Mouse (Mus musculus) forebrain, embryonic 14.5 days (tissue): ENCODE measurements around the gene Pkdcc. TPM values are rescaled to one million over a fixed set of nuclear protein-coding genes. Genes with fewer than 3 reads are reported as not detected.
A peak's percentile ranks its signal among the peaks of the same experiment; 100 is the strongest.

ENCODE experiments used
- ATAC-seq: fragments of 200-750 bp; cut with Nextera tagmentation; 2 replicates; pipeline ENCODE4 v1.8.0; 2017; ENCODE audit warnings: mild to moderate bottlenecking, moderate library complexity
- DNase-seq: peaks from one replicate; pipeline ENCODE4 v3.0.0-alpha.2; 2015; ENCODE audit warnings: low spot score
- H3K27ac ChIP-seq: fragments of 300-500 bp; sonication (generic); 2 replicates; pipeline ENCODE4 v1.5.1; 2014; ENCODE audit warnings: low read depth, mild to moderate bottlenecking, control low read depth, low read length, moderate library complexity
- H3K27me3 ChIP-seq: fragments of 300-500 bp; sonication (generic); replicated peaks from 2 replicates; pipeline ENCODE4 v1.6.1; 2014; ENCODE audit warnings: low read length, control low read depth, mixed read lengths; ENCODE audit not compliant: control insufficient read depth, insufficient read depth
- H3K36me3 ChIP-seq: fragments of 300-500 bp; sonication (generic); 2 replicates; pipeline ENCODE4 v1.6.1; 2014; ENCODE audit warnings: low read length, control low read depth; ENCODE audit not compliant: control insufficient read depth, insufficient read depth
- H3K4me1 ChIP-seq: fragments of 300-500 bp; sonication (generic); 2 replicates; pipeline ENCODE4 v1.6.1; 2014; ENCODE audit warnings: antibody characterized with exemption, low read length, control low read depth; ENCODE audit not compliant: control insufficient read depth, insufficient read depth
- H3K4me2 ChIP-seq: fragments of 300-500 bp; sonication (generic); 2 replicates; pipeline ENCODE4 v1.6.1; 2014; ENCODE audit warnings: mild to moderate bottlenecking, control low read depth, low read length
- H3K4me3 ChIP-seq: fragments of 300-500 bp; sonication (generic); 2 replicates; pipeline ENCODE4 v1.5.1; 2014; ENCODE audit warnings: low read depth, low read length, control low read depth
- H3K9ac ChIP-seq: fragments of 300-500 bp; sonication (generic); 2 replicates; pipeline ENCODE4 v1.6.1; 2014; ENCODE audit warnings: mild to moderate bottlenecking, low read length, control low read depth, moderate library complexity
- H3K9me3 ChIP-seq: fragments of 300-500 bp; sonication (generic); replicated peaks from 2 replicates; pipeline ENCODE4 v1.6.1; 2016; ENCODE audit warnings: low read length, control low read depth, mixed read lengths; ENCODE audit not compliant: control insufficient read depth
- WGBS: fragments of 180-500 bp; shearing (Covaris S2); extraction: QIAGEN DNeasy Blood & Tissue Kit; methylation state at CpG from one replicate; pipeline ENCODE4 v1.1.7; 2014; 5-methylcytosine and 5-hydroxymethylcytosine counted together
- polyA plus RNA-seq: library from polyadenylated mRNA; unstranded; fragments of >200 nt; fragmentation: Nextera tagmentation; extraction: Ambion mirVana; gene quantifications from 2 replicates; pipeline ENCODE4 v1.2.1, GENCODE M21; 2014

Gene Pkdcc
- polyA plus RNA-seq, 1 experiment from 2014 or later, result 9.0 TPM

- 85% methylated on average over 3 of the region's 3 CpGs for WGBS
- DNase-seq (no peak), ATAC-seq (no peak)
- H3K27me3 ChIP-seq, result no peaks in the 10 kb centered on the region
- no peak overlapping the region for H3K4me3 ChIP-seq
- no peaks in the 10 kb centered on the region for H3K36me3 ChIP-seq
- no peaks in the 10 kb centered on the region for H3K4me1 ChIP-seq
- no peak overlapping the region for H3K27ac ChIP-seq
- H3K9ac ChIP-seq, result no peak overlapping the region
- no peak overlapping the region for H3K4me2 ChIP-seq
- no peaks in the 10 kb centered on the region for H3K9me3 ChIP-seq
Observed at GRCm38 (mm10) chr17:83245460-83245859, 30.4 kb downstream of the Pkdcc start.

GRCm38 (mm10) chr17:83246090-83246489 is 31.0 kb downstream of the Pkdcc start:
- Histone ChIP-seq H3K9me3 (no peaks in the 10 kb centered on the region), H3K27me3 (no peaks in the 10 kb centered on the region), H3K27ac (no peak overlapping the region), H3K9ac (no peak overlapping the region), H3K4me2 (no peak overlapping the region), H3K4me3 (no peak overlapping the region), H3K4me1 (no peaks in the 10 kb centered on the region), H3K36me3 (no peaks in the 10 kb centered on the region)
- ATAC-seq, result peak; percentile 71
- DNase-seq, result peak; percentile 57
- WGBS, result 53% methylated on average over 7 of the region's 7 CpGs

GRCm38 (mm10) chr17:83247176-83247575 is 32.1 kb downstream of the Pkdcc start:
- H3K4me1 ChIP-seq, result no peaks in the 10 kb centered on the region
- no peak overlapping the region for H3K9ac ChIP-seq
- H3K27ac ChIP-seq, result no peak overlapping the region
- no peaks in the 10 kb centered on the region for H3K9me3 ChIP-seq
- no peak overlapping the region for H3K4me3 ChIP-seq
- no peak for ATAC-seq
- H3K4me2 ChIP-seq, result no peak overlapping the region
- H3K27me3 ChIP-seq, result no peaks in the 10 kb centered on the region
- no peak for DNase-seq
- no peaks in the 10 kb centered on the region for H3K36me3 ChIP-seq
- WGBS, result 81% methylated on average over 4 of the region's 4 CpGs

- DNase-seq (no peak), ATAC-seq (no peak)
- Histone ChIP-seq H3K36me3 (no peaks in the 10 kb centered on the region), H3K27ac (no peak overlapping the region), H3K9ac (no peak overlapping the region), H3K4me3 (no peak overlapping the region), H3K27me3 (no peaks in the 10 kb centered on the region), H3K9me3 (no peaks in the 10 kb centered on the region), H3K4me1 (no peaks in the 10 kb centered on the region), H3K4me2 (no peak overlapping the region)
- 30% methylated on average over 2 of the region's 2 CpGs for WGBS
Observed at GRCm38 (mm10) chr17:83248467-83248866, 33.4 kb downstream of the Pkdcc start.

GRCm38 (mm10) chr17:83250903-83251526 is 35.9 kb downstream of the Pkdcc start:
- Histone ChIP-seq H3K4me2 (no peak overlapping the region), H3K36me3 (no peaks in the 10 kb centered on the region), H3K4me3 (no peak overlapping the region), H3K9me3 (no peaks in the 10 kb centered on the region), H3K27me3 (no peaks in the 10 kb centered on the region), H3K9ac (no peak overlapping the region), H3K27ac (no peak overlapping the region), H3K4me1 (no peaks in the 10 kb centered on the region)
- WGBS, result 92% methylated on average over 18 of the region's 18 CpGs
- DNase-seq, result no peak
- ATAC-seq, result no peak

GRCm38 (mm10) chr17:83253051-83253649 is 38.1 kb downstream of the Pkdcc start:
- H3K9ac ChIP-seq, result no peak overlapping the region
- peak; percentile 85 for ATAC-seq
- H3K36me3 ChIP-seq, result no peaks in the 10 kb centered on the region
- 27% methylated on average over 12 of the region's 12 CpGs for WGBS
- H3K4me2 ChIP-seq, result no peak overlapping the region
- H3K9me3 ChIP-seq, result no peaks in the 10 kb centered on the region
- H3K4me1 ChIP-seq, result no peaks in the 10 kb centered on the region
- DNase-seq, result peak; percentile 86
- H3K27me3 ChIP-seq, result no peaks in the 10 kb centered on the region
- no peak overlapping the region for H3K4me3 ChIP-seq
- H3K27ac ChIP-seq, result no peak overlapping the region

GRCm38 (mm10) chr17:83267202-83268128 is 52.4 kb downstream of the Pkdcc start:
- H3K4me2 ChIP-seq, result peak overlapping the region; percentile 48
- H3K27ac ChIP-seq, result no peak overlapping the region
- no peak overlapping the region for H3K9ac ChIP-seq
- WGBS, result 44% methylated on average over 23 of the region's 23 CpGs
- H3K4me1 ChIP-seq, result peaks cover 3% of the 10 kb centered on the region; the same call in 1 of the 2 replicates
- no peaks in the 10 kb centered on the region for H3K9me3 ChIP-seq
- peak overlapping the region; percentile 12 for H3K4me3 ChIP-seq
- ATAC-seq (peak; percentile 98), DNase-seq (peak; percentile 96)
- no peaks in the 10 kb centered on the region for H3K27me3 ChIP-seq
- no peaks in the 10 kb centered on the region for H3K36me3 ChIP-seq

GRCm38 (mm10) chr17:83271509-83271908 is 56.4 kb downstream of the Pkdcc start:
- DNase-seq (peak; percentile 93), ATAC-seq (0 out of 2 replicates have a peak, but pooled peaks have one; percentile 8)
- no peak overlapping the region for H3K27ac ChIP-seq
- peaks cover 4% of the 10 kb centered on the region; the same call in 1 of the 2 replicates for H3K4me1 ChIP-seq
- H3K4me3 ChIP-seq, result no peak overlapping the region
- no peaks in the 10 kb centered on the region for H3K9me3 ChIP-seq
- H3K4me2 ChIP-seq, result no peak overlapping the region
- 2% methylated on average over 3 of the region's 3 CpGs for WGBS
- H3K36me3 ChIP-seq, result no peaks in the 10 kb centered on the region
- H3K27me3 ChIP-seq, result no peaks in the 10 kb centered on the region
- no peak overlapping the region for H3K9ac ChIP-seq
